Mouse (Mus musculus): ENCODE data around the gene Ppm1k. TPM values are rescaled to one million over a fixed set of nuclear protein-coding genes. Genes with fewer than 3 reads are reported as not detected.
A peak's percentile ranks its signal among the peaks of the same experiment; 100 is the strongest.

The Ppm1k gene
- 6.9 TPM in 2 replicates for polyA plus RNA-seq (2016; fragmentation: Nextera tagmentation; extraction: Ambion mirVana)

- H3K4me1 ChIP-seq = peaks cover 12% of the 10 kb centered on the region
- no peaks in the 10 kb centered on the region for H3K36me3 ChIP-seq (replicated peaks)
- ATAC-seq (ENCODE audit: low FRiP score) = peak; percentile 99
- peak within 1 kb of the TSS; percentile 80 for H3K9ac ChIP-seq
- H3K9me3 ChIP-seq = no peaks in the 10 kb centered on the region
- H3K4me2 ChIP-seq = peak within 1 kb of the TSS; percentile 73
- peak within 1 kb of the TSS; percentile 63 for H3K27ac ChIP-seq
- WGBS = under 1% methylated on average over 24 of the region's 24 CpGs
- peak within 1 kb of the TSS; percentile 70 for H3K4me3 ChIP-seq (replicated peaks)
- H3K27me3 ChIP-seq = no peaks in the 10 kb centered on the region
Measured at GRCm38 (mm10) chr6:57535386-57535936, at the start of gene Ppm1k. Gene Ppm1k, minus strand, starts transcription at chr6:57535468.

DNA sequence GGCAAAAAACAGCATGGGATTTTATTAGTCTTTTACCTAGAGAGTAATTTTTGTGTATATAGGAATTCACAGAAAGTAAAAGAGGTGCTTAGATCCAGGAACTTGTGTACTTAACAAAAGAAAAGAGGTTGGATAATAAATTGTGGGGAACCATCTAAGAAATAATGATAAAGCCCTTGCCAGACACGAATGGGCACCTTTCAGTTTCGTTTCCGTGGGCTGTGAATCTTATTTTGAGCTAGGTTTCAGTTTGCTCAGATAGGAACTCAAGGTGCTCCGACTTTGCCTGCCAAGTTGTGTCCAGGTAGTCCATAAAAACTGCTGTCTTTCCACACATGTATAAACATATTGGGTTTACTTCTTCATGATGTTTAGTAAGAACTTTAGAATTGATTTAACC, 47.1 kb upstream of the Ppm1k start:
- H3K36me3 ChIP-seq (replicated peaks) = no peaks in the 10 kb centered on the region
- no peak for ATAC-seq (ENCODE audit: low FRiP score)
- H3K27ac ChIP-seq = no peak overlapping the region
- peaks cover 7% of the 10 kb centered on the region for H3K4me1 ChIP-seq
- H3K4me2 ChIP-seq = no peak overlapping the region
- H3K27me3 ChIP-seq = no peaks in the 10 kb centered on the region
- H3K9me3 ChIP-seq = no peaks in the 10 kb centered on the region
- no peak overlapping the region for H3K4me3 ChIP-seq (replicated peaks)
- no peak overlapping the region for H3K9ac ChIP-seq
- WGBS = 79% methylated on average over 4 of the region's 4 CpGs

GRCm38 (mm10) chr6:57581595-57581994, 46.3 kb upstream of the Ppm1k start:
- Histone ChIP-seq H3K9ac (no peak overlapping the region), H3K4me2 (peak overlapping the region; percentile 67), H3K9me3 (no peaks in the 10 kb centered on the region), H3K36me3 (replicated peaks) (no peaks in the 10 kb centered on the region), H3K4me3 (replicated peaks) (peak overlapping the region; percentile 40; the same call in 1 of the 2 replicates), H3K4me1 (peaks cover 7% of the 10 kb centered on the region), H3K27me3 (no peaks in the 10 kb centered on the region), H3K27ac (no peak overlapping the region)
- ATAC-seq (ENCODE audit: low FRiP score) = no peak
- 89% methylated on average over 12 of the region's 12 CpGs for whole genome bisulfite sequencing

- WGBS = 3% methylated on average over 16 of the region's 16 CpGs
- peaks cover 7% of the 10 kb centered on the region for H3K4me1 ChIP-seq
- H3K27ac ChIP-seq = no peak within 1 kb of the TSS
Measured at GRCm38 (mm10) chr6:57580881-57581548, 45.7 kb upstream of the Ppm1k start, which contains the start of gene Herc6. Gene Herc6, plus strand, starts transcription at chr6:57581000.

DNA sequence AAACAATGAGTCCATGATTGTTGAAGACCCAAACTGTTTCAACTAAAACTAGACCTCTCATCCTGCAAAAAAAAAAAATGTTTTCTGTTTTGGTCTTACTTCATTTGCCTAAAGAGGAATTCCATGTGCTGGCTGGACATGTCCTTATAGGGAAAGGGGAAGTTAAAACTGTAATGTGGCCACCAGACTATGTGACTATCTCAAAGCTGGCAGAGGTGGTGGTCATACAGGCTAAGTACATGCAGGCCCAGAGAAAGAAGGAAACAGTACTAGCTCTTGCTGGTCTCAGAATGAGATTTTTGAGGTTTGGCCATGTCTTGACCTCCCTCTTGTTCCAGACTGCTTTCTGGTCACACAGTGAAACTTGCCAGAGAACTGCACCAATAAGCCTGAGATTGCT, 36.3 kb upstream of the Ppm1k start:
- no peaks in the 10 kb centered on the region for H3K27me3 ChIP-seq

More at GRCm38 (mm10) chr6:57580881-57581548, 45.7 kb upstream of the Ppm1k start, which contains the start of gene Herc6:
- H3K4me3 ChIP-seq (replicated peaks) = peak within 1 kb of the TSS; percentile 40
- no peaks in the 10 kb centered on the region for H3K9me3 ChIP-seq
- H3K36me3 ChIP-seq (replicated peaks) = no peaks in the 10 kb centered on the region
- peak; percentile 73; the same call in 1 of the 2 replicates for ATAC-seq (ENCODE audit: low FRiP score)
- peak within 1 kb of the TSS; percentile 67 for H3K4me2 ChIP-seq
- H3K27me3 ChIP-seq = no peaks in the 10 kb centered on the region
- H3K9ac ChIP-seq = peak within 1 kb of the TSS; percentile 56

GRCm38 (mm10) chr6:57570170-57570974, 35.1 kb upstream of the Ppm1k start:
- no peaks in the 10 kb centered on the region for H3K9me3 ChIP-seq
- no peak overlapping the region for H3K27ac ChIP-seq
- H3K9ac ChIP-seq = no peak overlapping the region
- H3K36me3 ChIP-seq (replicated peaks) = no peaks in the 10 kb centered on the region
- no peak overlapping the region for H3K4me2 ChIP-seq
- ATAC-seq (ENCODE audit: low FRiP score) = peak; percentile 74
- H3K4me3 ChIP-seq (replicated peaks) = no peak overlapping the region
- 17% methylated on average over 6 of the region's 6 CpGs for WGBS
- H3K4me1 ChIP-seq = no peaks in the 10 kb centered on the region
- H3K27me3 ChIP-seq = no peaks in the 10 kb centered on the region

More for the DNA sequence above, 36.3 kb upstream of the Ppm1k start:
- Histone ChIP-seq H3K4me2 (no peak overlapping the region), H3K27ac (no peak overlapping the region), H3K9me3 (no peaks in the 10 kb centered on the region), H3K4me1 (no peaks in the 10 kb centered on the region), H3K9ac (no peak overlapping the region), H3K4me3 (replicated peaks) (no peak overlapping the region), H3K36me3 (replicated peaks) (no peaks in the 10 kb centered on the region)
- ATAC-seq (ENCODE audit: low FRiP score) = no peak

DNA sequence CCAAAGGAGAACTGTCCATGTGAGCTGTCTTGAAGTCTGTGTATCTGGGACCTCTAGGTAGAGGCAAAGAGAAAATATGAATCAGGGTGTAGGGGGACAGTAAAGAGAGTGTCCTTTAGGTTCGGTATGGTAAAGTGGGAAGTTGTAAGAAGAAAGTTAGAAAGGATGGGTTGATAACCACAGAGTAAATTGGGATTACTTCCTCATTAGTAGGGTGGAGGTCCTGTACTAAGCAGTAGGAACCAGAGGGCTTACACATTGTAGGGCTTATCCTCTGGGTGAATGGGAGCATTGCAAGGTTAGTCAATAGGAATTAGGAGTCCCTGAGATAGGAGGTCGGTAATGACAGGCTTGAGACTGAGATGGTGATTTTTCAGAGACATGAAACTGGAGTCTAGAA, 32.4 kb upstream of the Ppm1k start:
- 84% methylated on average over 2 of the region's 2 CpGs for whole genome bisulfite sequencing
- Histone ChIP-seq H3K4me1 (no peaks in the 10 kb centered on the region), H3K4me3 (replicated peaks) (no peak overlapping the region), H3K4me2 (no peak overlapping the region), H3K27me3 (no peaks in the 10 kb centered on the region), H3K9me3 (no peaks in the 10 kb centered on the region), H3K36me3 (replicated peaks) (no peaks in the 10 kb centered on the region), H3K27ac (no peak overlapping the region), H3K9ac (no peak overlapping the region)
- ATAC-seq (ENCODE audit: low FRiP score) = no peak

GRCm38 (mm10) chr6:57565452-57565851, 30.2 kb upstream of the Ppm1k start:
- no peaks in the 10 kb centered on the region for H3K36me3 ChIP-seq (replicated peaks)
- H3K27me3 ChIP-seq = no peaks in the 10 kb centered on the region
- H3K9me3 ChIP-seq = no peaks in the 10 kb centered on the region
- no peaks in the 10 kb centered on the region for H3K4me1 ChIP-seq
- H3K27ac ChIP-seq = no peak overlapping the region
- ATAC-seq (ENCODE audit: low FRiP score) = no peak
- WGBS = 96% methylated on average over 7 of the region's 7 CpGs
- H3K4me2 ChIP-seq = no peak overlapping the region
- H3K4me3 ChIP-seq (replicated peaks) = no peak overlapping the region
- H3K9ac ChIP-seq = no peak overlapping the region

GRCm38 (mm10) chr6:57563454-57563853, 28.2 kb upstream of the Ppm1k start:
- Histone ChIP-seq H3K36me3 (replicated peaks) (no peaks in the 10 kb centered on the region), H3K9ac (no peak overlapping the region), H3K9me3 (no peaks in the 10 kb centered on the region), H3K4me3 (replicated peaks) (no peak overlapping the region), H3K27ac (no peak overlapping the region), H3K4me1 (no peaks in the 10 kb centered on the region), H3K27me3 (no peaks in the 10 kb centered on the region), H3K4me2 (no peak overlapping the region)
- no peak for ATAC-seq (ENCODE audit: low FRiP score)
- WGBS = 85% methylated on average over 1 of the region's 1 CpGs

DNA sequence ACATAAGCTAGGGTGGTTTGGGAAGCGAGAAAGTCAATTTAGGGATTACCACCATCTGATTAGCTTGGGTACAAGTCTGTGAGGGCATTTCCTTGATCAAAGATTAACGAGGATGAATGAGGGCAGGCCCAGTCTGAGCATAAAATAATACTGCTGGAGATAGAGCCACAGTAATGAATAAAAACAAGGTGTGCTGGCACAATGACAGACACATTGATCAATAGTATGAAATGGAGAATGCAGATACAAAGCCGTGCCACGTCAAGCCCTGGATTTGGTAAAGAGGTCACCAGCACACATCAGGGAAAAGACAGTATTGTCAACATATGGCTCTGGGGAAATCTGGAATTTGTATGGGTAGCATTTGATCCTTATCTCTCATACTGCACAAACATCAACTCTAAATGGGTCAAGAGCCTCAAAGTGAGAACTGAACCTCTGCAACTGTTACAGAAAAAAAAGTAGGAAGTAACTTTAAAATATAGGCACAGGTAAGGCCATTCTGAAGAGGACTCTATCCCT, 22.6 kb upstream of the Ppm1k start:
- Histone ChIP-seq H3K4me3 (replicated peaks) (no peak overlapping the region), H3K27me3 (no peaks in the 10 kb centered on the region), H3K4me2 (no peak overlapping the region), H3K27ac (no peak overlapping the region), H3K36me3 (replicated peaks) (no peaks in the 10 kb centered on the region), H3K4me1 (no peaks in the 10 kb centered on the region), H3K9me3 (no peaks in the 10 kb centered on the region), H3K9ac (no peak overlapping the region)
- no peak for ATAC-seq (ENCODE audit: low FRiP score)
- WGBS = 50% methylated on average over 4 of the region's 4 CpGs

GRCm38 (mm10) chr6:57551211-57551796, 16.0 kb upstream of the Ppm1k start:
- no peak overlapping the region for H3K4me2 ChIP-seq
- H3K9ac ChIP-seq = no peak overlapping the region
- H3K9me3 ChIP-seq = no peaks in the 10 kb centered on the region
- H3K36me3 ChIP-seq (replicated peaks) = no peaks in the 10 kb centered on the region
- no peak for ATAC-seq (ENCODE audit: low FRiP score)
- WGBS = 87% methylated on average over 3 of the region's 3 CpGs
- no peak overlapping the region for H3K4me3 ChIP-seq (replicated peaks)
- H3K27ac ChIP-seq = no peak overlapping the region
- no peaks in the 10 kb centered on the region for H3K4me1 ChIP-seq
- H3K27me3 ChIP-seq = no peaks in the 10 kb centered on the region

DNA sequence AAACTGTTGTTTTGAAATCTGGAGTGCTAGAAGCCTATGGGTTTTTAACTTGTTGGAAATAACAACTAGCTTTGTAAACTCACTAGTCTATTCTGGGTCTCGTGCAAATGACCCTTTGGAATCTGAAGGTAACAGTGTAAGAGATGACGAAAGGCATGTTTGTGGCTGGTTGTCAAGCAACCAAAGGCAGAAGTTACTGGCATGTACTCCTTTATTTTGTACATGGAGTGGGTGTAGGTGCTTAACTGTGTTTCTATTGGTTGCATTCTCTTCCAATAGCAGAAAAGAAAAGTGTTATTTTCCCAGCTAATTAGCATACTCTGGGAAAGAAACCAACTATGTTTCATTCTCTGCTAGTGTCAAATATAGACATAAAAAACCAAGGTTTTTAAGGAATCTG, 9.6 kb upstream of the Ppm1k start:
- H3K27me3 ChIP-seq = no peaks in the 10 kb centered on the region
- no peaks in the 10 kb centered on the region for H3K9me3 ChIP-seq
- WGBS = 76% methylated on average over 2 of the region's 2 CpGs
- H3K4me3 ChIP-seq (replicated peaks) = no peak overlapping the region
- H3K36me3 ChIP-seq (replicated peaks) = no peaks in the 10 kb centered on the region
- ATAC-seq (ENCODE audit: low FRiP score) = no peak
- H3K4me1 ChIP-seq = no peaks in the 10 kb centered on the region
- H3K9ac ChIP-seq = no peak overlapping the region
- H3K27ac ChIP-seq = no peak overlapping the region
- H3K4me2 ChIP-seq = no peak overlapping the region
